Mouse (Mus musculus) hindbrain, embryonic 15.5 days (tissue): ENCODE results near the gene Bbs1. TPM values are rescaled to one million over a fixed set of nuclear protein-coding genes. Genes with fewer than 3 reads are reported as not detected.

Experiments
- ATAC-seq: fragments of 200-750 bp; cut with Nextera tagmentation; 2 replicates; pipeline ENCODE4 v1.8.0; 2017; ENCODE audit warnings: low read depth, moderate number of reproducible peaks, moderate TSS enrichment; ENCODE audit not compliant: low FRiP score
- H3K27ac ChIP-seq: fragments of 300-500 bp; sonication (generic); replicated peaks from 2 replicates; pipeline ENCODE4 v1.5.1; 2015; ENCODE audit warnings: mild to moderate bottlenecking, inconsistent platforms
- H3K27me3 ChIP-seq: fragments of 300-500 bp; sonication (generic); 2 replicates; pipeline ENCODE4 v1.6.1; 2015; ENCODE audit warnings: control low read depth, inconsistent platforms
- H3K36me3 ChIP-seq: fragments of 300-500 bp; sonication (generic); 2 replicates; pipeline ENCODE4 v1.6.1; 2015; ENCODE audit warnings: control low read depth, inconsistent platforms
- H3K4me1 ChIP-seq: fragments of 300-500 bp; sonication (generic); replicated peaks from 2 replicates; pipeline ENCODE4 v1.6.1; 2015; ENCODE audit warnings: control low read depth, inconsistent platforms
- H3K4me2 ChIP-seq: fragments of 300-500 bp; sonication (generic); 2 replicates; pipeline ENCODE4 v1.6.1; 2015; ENCODE audit warnings: moderate library complexity, mild to moderate bottlenecking, inconsistent platforms
- H3K4me3 ChIP-seq: fragments of 300-500 bp; sonication (generic); 2 replicates; pipeline ENCODE4 v1.5.1; 2015; ENCODE audit warnings: mild to moderate bottlenecking, inconsistent platforms
- H3K9ac ChIP-seq: fragments of 300-500 bp; sonication (generic); 2 replicates; pipeline ENCODE4 v1.6.1; 2015; ENCODE audit warnings: inconsistent platforms
- H3K9me3 ChIP-seq: fragments of 300-500 bp; sonication (generic); 2 replicates; pipeline ENCODE4 v1.6.1; 2016; ENCODE audit warnings: control low read depth, inconsistent platforms
- WGBS: fragments of 180-500 bp; shearing (Covaris S2); methylation state at CpG from one replicate; pipeline ENCODE4 v1.1.7; 2015; 5-methylcytosine and 5-hydroxymethylcytosine counted together
- polyA plus RNA-seq: library from polyadenylated mRNA; unstranded; fragments of >200 nt; fragmentation: Nextera tagmentation; extraction: Ambion mirVana; gene quantifications from 2 replicates; pipeline ENCODE4 v1.2.1, GENCODE M21; 2015

The Bbs1 gene
- polyA plus RNA-seq, 1 experiment from 2014 or later, result 8.5 TPM

- H3K27me3 ChIP-seq, result no peaks in the 10 kb centered on the region
- H3K27ac ChIP-seq, result no peak overlapping the region
- no peaks in the 10 kb centered on the region for H3K9me3 ChIP-seq
- no peak overlapping the region for H3K9ac ChIP-seq
- no peak overlapping the region for H3K4me2 ChIP-seq
- ATAC-seq, result no peak
- no peaks in the 10 kb centered on the region for H3K4me1 ChIP-seq
- no peak overlapping the region for H3K4me3 ChIP-seq
- H3K36me3 ChIP-seq, result peaks cover 85% of the 10 kb centered on the region
- 84% methylated on average over 6 of the region's 6 CpGs for WGBS
Measured at GRCm38 (mm10) chr19:4919652-4920051, 13.2 kb upstream of the Bbs1 start.

- Histone ChIP-seq H3K4me2 (no peak overlapping the region), H3K9ac (no peak overlapping the region), H3K4me3 (no peak overlapping the region), H3K9me3 (no peaks in the 10 kb centered on the region), H3K27me3 (no peaks in the 10 kb centered on the region), H3K36me3 (peaks cover 86% of the 10 kb centered on the region), H3K4me1 (no peaks in the 10 kb centered on the region), H3K27ac (no peak overlapping the region)
- WGBS, result 89% methylated on average over 10 of the region's 10 CpGs
- ATAC-seq, result no peak
Measured at GRCm38 (mm10) chr19:4916827-4917226, 10.4 kb upstream of the Bbs1 start.

GRCm38 (mm10) chr19:4915924-4916603 is 9.6 kb upstream of the Bbs1 start:
- ATAC-seq, result no peak
- no peak overlapping the region for H3K27ac ChIP-seq
- no peaks in the 10 kb centered on the region for H3K4me1 ChIP-seq
- no peak overlapping the region for H3K4me2 ChIP-seq
- peaks cover 85% of the 10 kb centered on the region for H3K36me3 ChIP-seq
- no peak overlapping the region for H3K4me3 ChIP-seq
- no peaks in the 10 kb centered on the region for H3K9me3 ChIP-seq
- H3K9ac ChIP-seq, result no peak overlapping the region
- WGBS, result 89% methylated on average over 15 of the region's 15 CpGs
- no peaks in the 10 kb centered on the region for H3K27me3 ChIP-seq

GRCm38 (mm10) chr19:4909376-4909775 is 2.9 kb upstream of the Bbs1 start:
- WGBS, result 95% methylated on average over 7 of the region's 7 CpGs
- Histone ChIP-seq H3K4me3 (no peak overlapping the region), H3K9ac (no peak overlapping the region), H3K4me2 (no peak overlapping the region), H3K4me1 (peaks cover 14% of the 10 kb centered on the region), H3K27ac (no peak overlapping the region), H3K9me3 (no peaks in the 10 kb centered on the region), H3K36me3 (peaks cover 54% of the 10 kb centered on the region), H3K27me3 (no peaks in the 10 kb centered on the region)
- ATAC-seq, result no peak

GRCm38 (mm10) chr19:4908107-4908506 is 1.7 kb upstream of the Bbs1 start:
- Histone ChIP-seq H3K4me1 (peaks cover 14% of the 10 kb centered on the region), H3K9me3 (no peaks in the 10 kb centered on the region), H3K27me3 (no peaks in the 10 kb centered on the region), H3K36me3 (peaks cover 43% of the 10 kb centered on the region), H3K9ac (no peak overlapping the region), H3K27ac (no peak overlapping the region), H3K4me2 (no peak overlapping the region), H3K4me3 (no peak overlapping the region)
- WGBS, result 90% methylated on average over 4 of the region's 4 CpGs
- ATAC-seq, result no peak

- H3K27me3 ChIP-seq, result no peaks in the 10 kb centered on the region
- peaks cover 22% of the 10 kb centered on the region for H3K36me3 ChIP-seq
- no peaks in the 10 kb centered on the region for H3K9me3 ChIP-seq
- WGBS, result 81% methylated on average over 3 of the region's 3 CpGs
- no peak overlapping the region for H3K4me3 ChIP-seq
- no peak for ATAC-seq
- no peak overlapping the region for H3K4me2 ChIP-seq
- 0 out of 2 replicates have a peak, but pooled peaks cover under 1% of the 10 kb centered on the region for H3K4me1 ChIP-seq
- H3K27ac ChIP-seq, result no peak overlapping the region
- no peak overlapping the region for H3K9ac ChIP-seq
Measured at GRCm38 (mm10) chr19:4899888-4900287, 6.5 kb downstream of the Bbs1 start.

- H3K4me1 ChIP-seq, result no peaks in the 10 kb centered on the region
- H3K9ac ChIP-seq, result no peak overlapping the region
- H3K4me3 ChIP-seq, result no peak overlapping the region
- peaks cover 22% of the 10 kb centered on the region for H3K36me3 ChIP-seq
- H3K27me3 ChIP-seq, result no peaks in the 10 kb centered on the region
- no peak for ATAC-seq
- 89% methylated on average over 9 of the region's 9 CpGs for WGBS
- no peak overlapping the region for H3K27ac ChIP-seq
- H3K9me3 ChIP-seq, result no peaks in the 10 kb centered on the region
- H3K4me2 ChIP-seq, result no peak overlapping the region
Measured at GRCm38 (mm10) chr19:4898972-4899371, 7.5 kb downstream of the Bbs1 start.

- no peak for ATAC-seq
- no peaks in the 10 kb centered on the region for H3K9me3 ChIP-seq
- 55% methylated on average over 21 of the region's 21 CpGs for WGBS
- H3K36me3 ChIP-seq, result peaks cover 20% of the 10 kb centered on the region
- H3K27me3 ChIP-seq, result no peaks in the 10 kb centered on the region
- H3K4me1 ChIP-seq, result no peaks in the 10 kb centered on the region
- no peak overlapping the region for H3K4me2 ChIP-seq
- H3K27ac ChIP-seq, result no peak overlapping the region
- H3K9ac ChIP-seq, result no peak overlapping the region
- H3K4me3 ChIP-seq, result no peak overlapping the region
Measured at GRCm38 (mm10) chr19:4896780-4897520, 9.5 kb downstream of the Bbs1 start.

GRCm38 (mm10) chr19:4891798-4892197 is 14.6 kb downstream of the Bbs1 start:
- Histone ChIP-seq H3K36me3 (peaks cover 11% of the 10 kb centered on the region; the same call in 1 of the 2 replicates), H3K27ac (no peak overlapping the region), H3K4me1 (no peaks in the 10 kb centered on the region), H3K9ac (no peak overlapping the region), H3K27me3 (no peaks in the 10 kb centered on the region), H3K9me3 (no peaks in the 10 kb centered on the region), H3K4me3 (no peak overlapping the region), H3K4me2 (no peak overlapping the region)
- no peak for ATAC-seq
- WGBS, result 90% methylated on average over 3 of the region's 3 CpGs

GRCm38 (mm10) chr19:4889791-4890190 is 16.6 kb downstream of the Bbs1 start:
- Histone ChIP-seq H3K36me3 (peaks cover 11% of the 10 kb centered on the region; the same call in 1 of the 2 replicates), H3K4me3 (no peak overlapping the region), H3K27ac (no peak overlapping the region)

GRCm38 (mm10) chr19:4883961-4884360 is 22.5 kb downstream of the Bbs1 start:
- Histone ChIP-seq H3K36me3 (0 out of 2 replicates have a peak, but pooled peaks cover 3% of the 10 kb centered on the region), H3K27ac (no peak overlapping the region), H3K4me2 (no peak overlapping the region), H3K4me3 (no peak overlapping the region), H3K4me1 (peaks cover 13% of the 10 kb centered on the region), H3K9me3 (no peaks in the 10 kb centered on the region), H3K27me3 (no peaks in the 10 kb centered on the region), H3K9ac (no peak overlapping the region)
- 89% methylated on average over 4 of the region's 4 CpGs for WGBS
- ATAC-seq, result no peak

More at GRCm38 (mm10) chr19:4889791-4890190, 16.6 kb downstream of the Bbs1 start:
- H3K4me2 ChIP-seq, result no peak overlapping the region
- H3K4me1 ChIP-seq, result no peaks in the 10 kb centered on the region
- H3K9me3 ChIP-seq, result no peaks in the 10 kb centered on the region
- no peak for ATAC-seq
- no peaks in the 10 kb centered on the region for H3K27me3 ChIP-seq
- 92% methylated on average over 10 of the region's 10 CpGs for WGBS
- H3K9ac ChIP-seq, result no peak overlapping the region

- Histone ChIP-seq H3K4me3 (peak overlapping the region; percentile 72), H3K36me3 (0 out of 2 replicates have a peak, but pooled peaks cover 3% of the 10 kb centered on the region), H3K27me3 (0 out of 2 replicates have a peak, but pooled peaks cover 3% of the 10 kb centered on the region), H3K27ac (no peak overlapping the region), H3K4me1 (peaks cover 22% of the 10 kb centered on the region), H3K9ac (peak overlapping the region; percentile 83), H3K9me3 (no peaks in the 10 kb centered on the region), H3K4me2 (peak overlapping the region; percentile 81)
- 65% methylated on average over 10 of the region's 10 CpGs for WGBS
- no peak for ATAC-seq
Measured at GRCm38 (mm10) chr19:4879324-4879703, 27.1 kb downstream of the Bbs1 start.
